Mouse (Mus musculus): ENCODE data around the gene Axin2. TPM values are rescaled to one million over a fixed set of nuclear protein-coding genes. Genes with fewer than 3 reads are reported as not detected.

The Axin2 gene
- polyA plus RNA-seq, 1 experiment from 2014 or later: 0.17 TPM

GRCm38 (mm10) chr11:108947425-108948184 is 27.5 kb downstream of the Axin2 start:
- H3K4me1 ChIP-seq (ENCODE audit: control insufficient read depth, low read depth, low read length): no peaks in the 10 kb centered on the region
- no peaks in the 10 kb centered on the region for H3K36me3 ChIP-seq (ENCODE audit: control insufficient read depth, insufficient read depth)
- 67% methylated on average over 20 of the region's 20 CpGs for WGBS (ENCODE audit: insufficient replicate concordance)
- no peaks in the 10 kb centered on the region for H3K27me3 ChIP-seq (ENCODE audit: control insufficient read depth, insufficient read depth, low read depth, low read length)
- no peaks in the 10 kb centered on the region for H3K9me3 ChIP-seq (replicated peaks; ENCODE audit: control insufficient read depth, low read length)
- no peak overlapping the region for H3K9ac ChIP-seq (ENCODE audit: low read depth, low read length)
- H3K4me2 ChIP-seq (ENCODE audit: low read depth, low read length): no peak overlapping the region
- no peak for ATAC-seq (ENCODE audit: low read depth)
- no peak overlapping the region for H3K27ac ChIP-seq (ENCODE audit: low read length)
- H3K4me3 ChIP-seq (ENCODE audit: low read depth, low read length): no peak overlapping the region

GRCm38 (mm10) chr11:108948501-108948900 is 28.4 kb downstream of the Axin2 start:
- H3K27ac ChIP-seq (ENCODE audit: low read length): no peak overlapping the region
- no peak overlapping the region for H3K9ac ChIP-seq (ENCODE audit: low read depth, low read length)
- H3K4me3 ChIP-seq (ENCODE audit: low read depth, low read length): no peak overlapping the region
- ATAC-seq (ENCODE audit: low read depth): no peak
- no peak overlapping the region for H3K4me2 ChIP-seq (ENCODE audit: low read depth, low read length)
- 70% methylated on average over 7 of the region's 7 CpGs for WGBS (ENCODE audit: insufficient replicate concordance)
- H3K27me3 ChIP-seq (ENCODE audit: control insufficient read depth, insufficient read depth, low read depth, low read length): no peaks in the 10 kb centered on the region
- no peaks in the 10 kb centered on the region for H3K36me3 ChIP-seq (ENCODE audit: control insufficient read depth, insufficient read depth)
- H3K9me3 ChIP-seq (replicated peaks; ENCODE audit: control insufficient read depth, low read length): no peaks in the 10 kb centered on the region
- H3K4me1 ChIP-seq (ENCODE audit: control insufficient read depth, low read depth, low read length): no peaks in the 10 kb centered on the region

DNA sequence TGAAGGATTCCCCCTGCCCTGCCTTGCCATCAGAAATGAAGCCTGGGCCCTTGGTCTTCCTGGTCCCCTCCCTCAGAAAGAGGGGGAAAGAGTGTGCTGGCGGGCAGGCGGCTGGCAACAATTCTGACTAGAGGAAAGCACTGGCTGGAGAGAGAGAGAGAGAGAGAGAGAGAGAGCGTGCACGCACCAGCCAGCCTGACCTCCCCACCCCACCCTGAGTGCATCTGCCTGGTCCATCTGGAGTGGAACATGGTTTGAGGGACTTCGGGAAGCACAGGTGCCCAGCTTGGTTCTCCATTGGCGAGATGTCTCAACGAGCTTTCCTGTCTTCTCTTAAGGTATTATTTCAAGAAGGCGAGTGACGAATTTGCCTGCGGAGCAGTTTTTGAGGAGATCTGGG is 28.8 kb downstream of the Axin2 start:
- Histone ChIP-seq H3K9ac (ENCODE audit: low read depth, low read length) (no peak overlapping the region), H3K4me1 (ENCODE audit: control insufficient read depth, low read depth, low read length) (no peaks in the 10 kb centered on the region), H3K27ac (ENCODE audit: low read length) (no peak overlapping the region), H3K27me3 (ENCODE audit: control insufficient read depth, insufficient read depth, low read depth, low read length) (no peaks in the 10 kb centered on the region), H3K4me3 (ENCODE audit: low read depth, low read length) (no peak overlapping the region), H3K36me3 (ENCODE audit: control insufficient read depth, insufficient read depth) (no peaks in the 10 kb centered on the region), H3K9me3 (replicated peaks; ENCODE audit: control insufficient read depth, low read length) (no peaks in the 10 kb centered on the region), H3K4me2 (ENCODE audit: low read depth, low read length) (no peak overlapping the region)
- WGBS (ENCODE audit: insufficient replicate concordance): 80% methylated on average over 10 of the region's 10 CpGs
- ATAC-seq (ENCODE audit: low read depth): no peak

DNA sequence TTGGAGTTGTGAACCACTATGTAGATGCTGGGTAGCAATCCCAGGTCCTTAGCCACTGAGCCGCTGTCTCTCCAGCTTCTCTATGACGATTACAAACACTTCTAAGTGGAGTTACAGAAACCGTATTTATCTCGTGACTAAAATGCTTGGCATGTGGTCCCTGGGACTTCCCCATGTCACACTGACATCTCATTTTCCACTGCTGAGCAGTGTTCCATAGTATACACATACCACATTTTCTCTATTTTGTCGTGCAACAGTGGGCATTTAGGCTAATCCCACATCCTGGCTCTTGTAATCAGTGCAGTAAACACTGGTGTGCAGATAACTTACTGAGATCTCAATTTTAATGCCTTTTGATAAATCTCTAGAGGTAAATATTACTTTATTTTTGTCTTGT is 32.2 kb downstream of the Axin2 start:
- Histone ChIP-seq H3K36me3 (ENCODE audit: control insufficient read depth, insufficient read depth) (no peaks in the 10 kb centered on the region), H3K4me1 (ENCODE audit: control insufficient read depth, low read depth, low read length) (no peaks in the 10 kb centered on the region), H3K4me2 (ENCODE audit: low read depth, low read length) (no peak overlapping the region), H3K4me3 (ENCODE audit: low read depth, low read length) (no peak overlapping the region), H3K9me3 (replicated peaks; ENCODE audit: control insufficient read depth, low read length) (no peaks in the 10 kb centered on the region), H3K27me3 (ENCODE audit: control insufficient read depth, insufficient read depth, low read depth, low read length) (no peaks in the 10 kb centered on the region), H3K9ac (ENCODE audit: low read depth, low read length) (no peak overlapping the region), H3K27ac (ENCODE audit: low read length) (no peak overlapping the region)
- WGBS (ENCODE audit: insufficient replicate concordance): 45% methylated on average over 5 of the region's 5 CpGs
- ATAC-seq (ENCODE audit: low read depth): no peak

DNA sequence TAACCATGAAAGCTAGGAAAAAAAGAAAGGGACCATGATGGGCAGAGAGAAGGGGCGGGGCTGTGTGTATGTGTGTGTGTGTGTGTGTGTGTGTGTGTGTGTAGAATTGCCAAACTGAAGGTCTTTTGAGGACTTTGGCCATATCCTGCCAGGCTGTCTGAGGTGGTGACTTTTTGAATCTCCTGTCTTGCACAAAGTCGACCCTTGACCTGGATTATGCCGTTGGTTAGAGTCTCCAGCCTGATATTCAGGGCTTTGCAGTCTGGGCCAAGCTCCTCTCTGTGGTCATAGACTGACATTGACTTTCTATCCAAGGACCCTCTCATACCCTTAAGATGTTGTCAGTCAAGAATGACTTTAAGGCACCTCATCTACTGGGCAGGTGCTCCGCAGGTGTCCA is 35.8 kb downstream of the Axin2 start:
- no peak for ATAC-seq (ENCODE audit: low read depth)
- Histone ChIP-seq H3K27me3 (ENCODE audit: control insufficient read depth, insufficient read depth, low read depth, low read length) (no peaks in the 10 kb centered on the region), H3K4me1 (ENCODE audit: control insufficient read depth, low read depth, low read length) (no peaks in the 10 kb centered on the region), H3K36me3 (ENCODE audit: control insufficient read depth, insufficient read depth) (no peaks in the 10 kb centered on the region), H3K9me3 (replicated peaks; ENCODE audit: control insufficient read depth, low read length) (no peaks in the 10 kb centered on the region), H3K4me2 (ENCODE audit: low read depth, low read length) (no peak overlapping the region), H3K27ac (ENCODE audit: low read length) (no peak overlapping the region), H3K9ac (ENCODE audit: low read depth, low read length) (no peak overlapping the region), H3K4me3 (ENCODE audit: low read depth, low read length) (no peak overlapping the region)
- WGBS (ENCODE audit: insufficient replicate concordance): 64% methylated on average over 4 of the region's 4 CpGs

DNA sequence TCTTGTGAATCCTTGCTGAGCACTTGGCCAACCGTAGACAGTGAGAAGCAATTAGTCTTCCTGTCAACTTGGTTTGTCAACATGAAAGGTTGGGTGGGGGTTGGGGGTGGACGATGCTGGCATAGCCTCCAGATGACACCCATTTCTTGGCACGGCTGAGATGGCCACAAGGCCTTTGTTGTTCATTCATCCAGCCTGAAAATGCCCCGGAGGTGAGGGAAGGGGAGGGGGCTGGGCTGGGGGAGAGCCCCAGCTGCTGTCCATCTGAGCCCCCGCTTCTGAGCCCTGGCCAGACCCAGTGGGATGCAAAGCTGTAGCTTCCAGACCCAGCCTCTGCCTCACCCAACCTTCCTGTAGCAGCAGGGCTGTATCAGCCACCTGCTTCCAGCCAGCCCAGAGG is 38.2 kb downstream of the Axin2 start:
- H3K27ac ChIP-seq (ENCODE audit: low read length): no peak overlapping the region
- H3K4me3 ChIP-seq (ENCODE audit: low read depth, low read length): no peak overlapping the region
- no peak for ATAC-seq (ENCODE audit: low read depth)
- H3K4me1 ChIP-seq (ENCODE audit: control insufficient read depth, low read depth, low read length): no peaks in the 10 kb centered on the region
- H3K27me3 ChIP-seq (ENCODE audit: control insufficient read depth, insufficient read depth, low read depth, low read length): no peaks in the 10 kb centered on the region
- H3K36me3 ChIP-seq (ENCODE audit: control insufficient read depth, insufficient read depth): no peaks in the 10 kb centered on the region
- no peak overlapping the region for H3K9ac ChIP-seq (ENCODE audit: low read depth, low read length)
- H3K9me3 ChIP-seq (replicated peaks; ENCODE audit: control insufficient read depth, low read length): no peaks in the 10 kb centered on the region
- no peak overlapping the region for H3K4me2 ChIP-seq (ENCODE audit: low read depth, low read length)
- 50% methylated on average over 5 of the region's 5 CpGs for WGBS (ENCODE audit: insufficient replicate concordance)

- H3K4me1 ChIP-seq (ENCODE audit: control insufficient read depth, low read depth, low read length): no peaks in the 10 kb centered on the region
- no peak overlapping the region for H3K4me2 ChIP-seq (ENCODE audit: low read depth, low read length)
- no peaks in the 10 kb centered on the region for H3K9me3 ChIP-seq (replicated peaks; ENCODE audit: control insufficient read depth, low read length)
- no peak overlapping the region for H3K4me3 ChIP-seq (ENCODE audit: low read depth, low read length)
- no peaks in the 10 kb centered on the region for H3K27me3 ChIP-seq (ENCODE audit: control insufficient read depth, insufficient read depth, low read depth, low read length)
- H3K27ac ChIP-seq (ENCODE audit: low read length): no peak overlapping the region
- H3K9ac ChIP-seq (ENCODE audit: low read depth, low read length): no peak overlapping the region
- no peak for ATAC-seq (ENCODE audit: low read depth)
- no peaks in the 10 kb centered on the region for H3K36me3 ChIP-seq (ENCODE audit: control insufficient read depth, insufficient read depth)
- WGBS (ENCODE audit: insufficient replicate concordance): 42% methylated on average over 5 of the region's 5 CpGs
Measured at GRCm38 (mm10) chr11:108959196-108959595, 39.0 kb downstream of the Axin2 start.

GRCm38 (mm10) chr11:108961651-108962065 is 41.5 kb downstream of the Axin2 start:
- no peaks in the 10 kb centered on the region for H3K36me3 ChIP-seq (ENCODE audit: control insufficient read depth, insufficient read depth)
- no peak overlapping the region for H3K4me2 ChIP-seq (ENCODE audit: low read depth, low read length)
- ATAC-seq (ENCODE audit: low read depth): no peak
- no peak overlapping the region for H3K9ac ChIP-seq (ENCODE audit: low read depth, low read length)
- 16% methylated on average over 11 of the region's 11 CpGs for WGBS (ENCODE audit: insufficient replicate concordance)
- H3K27ac ChIP-seq (ENCODE audit: low read length): no peak overlapping the region
- H3K9me3 ChIP-seq (replicated peaks; ENCODE audit: control insufficient read depth, low read length): no peaks in the 10 kb centered on the region
- no peaks in the 10 kb centered on the region for H3K4me1 ChIP-seq (ENCODE audit: control insufficient read depth, low read depth, low read length)
- no peaks in the 10 kb centered on the region for H3K27me3 ChIP-seq (ENCODE audit: control insufficient read depth, insufficient read depth, low read depth, low read length)
- H3K4me3 ChIP-seq (ENCODE audit: low read depth, low read length): no peak overlapping the region

GRCm38 (mm10) chr11:108963476-108964232 is 43.5 kb downstream of the Axin2 start:
- no peak for ATAC-seq (ENCODE audit: low read depth)
- Histone ChIP-seq H3K36me3 (ENCODE audit: control insufficient read depth, insufficient read depth) (no peaks in the 10 kb centered on the region), H3K4me3 (ENCODE audit: low read depth, low read length) (no peak overlapping the region), H3K9ac (ENCODE audit: low read depth, low read length) (no peak overlapping the region), H3K4me1 (ENCODE audit: control insufficient read depth, low read depth, low read length) (no peaks in the 10 kb centered on the region), H3K27ac (ENCODE audit: low read length) (no peak overlapping the region), H3K4me2 (ENCODE audit: low read depth, low read length) (no peak overlapping the region), H3K27me3 (ENCODE audit: control insufficient read depth, insufficient read depth, low read depth, low read length) (no peaks in the 10 kb centered on the region), H3K9me3 (replicated peaks; ENCODE audit: control insufficient read depth, low read length) (no peaks in the 10 kb centered on the region)
- 57% methylated on average over 15 of the region's 15 CpGs for WGBS (ENCODE audit: insufficient replicate concordance)

Measured in liver, embryonic 16.5 days (tissue).